Mouse (Mus musculus) heart, embryonic 12.5 days (tissue): ENCODE measurements around the gene Atp6v1d. TPM values are rescaled to one million over a fixed set of nuclear protein-coding genes. Genes with fewer than 3 reads are reported as not detected.

ENCODE experiments used
- ATAC-seq: fragments of 200-750 bp; cut with Nextera tagmentation; 2 replicates; pipeline ENCODE4 v1.8.0; 2017; ENCODE audit warnings: moderate TSS enrichment, moderate library complexity; ENCODE audit not compliant: insufficient number of reproducible peaks, low FRiP score
- H3K27ac ChIP-seq: fragments of 300-500 bp; sonication (generic); 2 replicates; pipeline ENCODE4 v1.5.1; 2016; ENCODE audit warnings: mild to moderate bottlenecking, moderate library complexity; ENCODE audit not compliant: poor library complexity, severe bottlenecking
- H3K27me3 ChIP-seq: fragments of 300-500 bp; sonication (generic); replicated peaks from 2 replicates; pipeline ENCODE4 v1.6.1; 2016; ENCODE audit warnings: mild to moderate bottlenecking, moderate library complexity
- H3K36me3 ChIP-seq: fragments of 300-500 bp; sonication (generic); 2 replicates; pipeline ENCODE4 v1.6.1; 2016; ENCODE audit warnings: mild to moderate bottlenecking, moderate library complexity
- H3K4me1 ChIP-seq: fragments of 300-500 bp; sonication (generic); replicated peaks from 2 replicates; pipeline ENCODE4 v1.6.1; 2016; ENCODE audit warnings: mild to moderate bottlenecking
- H3K4me2 ChIP-seq: fragments of 300-500 bp; sonication (generic); 2 replicates; pipeline ENCODE4 v1.6.1; 2016; ENCODE audit warnings: mild to moderate bottlenecking, moderate library complexity
- H3K4me3 ChIP-seq: fragments of 300-500 bp; sonication (generic); 2 replicates; pipeline ENCODE4 v1.5.1; 2016; ENCODE audit warnings: mild to moderate bottlenecking
- H3K9ac ChIP-seq: fragments of 300-500 bp; sonication (generic); 2 replicates; pipeline ENCODE4 v1.6.1; 2016; ENCODE audit warnings: mild to moderate bottlenecking, moderate library complexity
- H3K9me3 ChIP-seq: fragments of 300-500 bp; sonication (generic); replicated peaks from 2 replicates; pipeline ENCODE4 v1.6.1; 2016; ENCODE audit warnings: mild to moderate bottlenecking, moderate library complexity
- WGBS: fragments of 180-500 bp; shearing (Covaris S2); methylation state at CpG from one replicate; pipeline ENCODE4 v1.1.7; 2016; 5-methylcytosine and 5-hydroxymethylcytosine counted together
- polyA plus RNA-seq: library from polyadenylated mRNA; unstranded; fragments of >200 nt; fragmentation: Nextera tagmentation; extraction: Ambion mirVana; gene quantifications from 2 replicates; pipeline ENCODE4 v1.2.1, GENCODE M21; 2016

Atp6v1d gene
- polyA plus RNA-seq: 72.5 and 79.9 TPM in 2 replicates

DNA sequence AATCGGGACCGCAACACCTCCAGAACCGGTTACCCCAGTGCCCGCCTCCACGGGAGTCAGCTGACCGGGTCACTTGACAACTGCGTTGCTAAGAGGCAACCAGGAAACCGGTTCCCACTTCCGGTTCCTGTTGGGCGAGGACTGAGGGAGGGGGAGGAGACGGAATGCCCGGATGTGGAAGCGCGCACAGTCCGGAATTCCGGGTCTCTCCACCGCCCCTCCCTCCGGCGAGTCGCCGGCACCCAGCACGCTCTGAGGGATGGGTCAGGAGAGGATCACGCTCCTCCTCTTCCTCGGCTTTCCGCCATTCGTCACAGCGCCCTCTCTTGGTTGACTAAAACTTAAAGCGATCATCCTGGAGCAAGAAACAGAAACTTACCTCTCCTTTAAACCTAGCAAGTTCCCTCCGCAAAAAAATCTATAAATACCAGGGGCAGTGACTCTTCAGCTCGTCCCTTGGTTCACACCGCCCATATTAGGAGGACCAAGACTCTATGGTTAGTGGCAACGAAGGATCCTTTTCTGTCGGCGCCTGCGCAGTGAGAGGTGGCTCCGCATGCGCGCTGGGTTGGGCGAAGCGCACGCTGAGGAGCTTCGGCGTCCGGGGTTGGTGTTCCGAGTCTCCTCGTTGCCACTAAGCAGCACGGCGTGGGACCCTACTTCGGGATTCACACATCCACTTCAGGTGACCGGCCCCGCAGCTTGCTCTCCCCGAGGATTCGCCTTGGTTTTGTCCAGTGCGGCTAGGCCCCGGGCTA, at the start of gene Atp6v1d, which contains the start of gene Eif2s1:
Gene Atp6v1d (minus strand): TSS at position 143 of the 758 bp plus-strand sequence.
Gene Eif2s1 (plus strand): TSS at position 324 of the 758 bp plus-strand sequence.
- H3K4me2 ChIP-seq: peak within 1 kb of the TSS; percentile 75
- H3K9me3 ChIP-seq: no peaks in the 10 kb centered on the region
- H3K9ac ChIP-seq: peak within 1 kb of the TSS; percentile 91
- H3K36me3 ChIP-seq: peaks cover 7% of the 10 kb centered on the region
- H3K27me3 ChIP-seq: no peaks in the 10 kb centered on the region
- H3K4me3 ChIP-seq: peak within 1 kb of the TSS; percentile 92
- ATAC-seq: peak; percentile 100
- H3K27ac ChIP-seq: peak within 1 kb of the TSS; percentile 77
- H3K4me1 ChIP-seq: peaks cover 16% of the 10 kb centered on the region
- WGBS: under 1% methylated on average over 55 of the region's 55 CpGs

DNA sequence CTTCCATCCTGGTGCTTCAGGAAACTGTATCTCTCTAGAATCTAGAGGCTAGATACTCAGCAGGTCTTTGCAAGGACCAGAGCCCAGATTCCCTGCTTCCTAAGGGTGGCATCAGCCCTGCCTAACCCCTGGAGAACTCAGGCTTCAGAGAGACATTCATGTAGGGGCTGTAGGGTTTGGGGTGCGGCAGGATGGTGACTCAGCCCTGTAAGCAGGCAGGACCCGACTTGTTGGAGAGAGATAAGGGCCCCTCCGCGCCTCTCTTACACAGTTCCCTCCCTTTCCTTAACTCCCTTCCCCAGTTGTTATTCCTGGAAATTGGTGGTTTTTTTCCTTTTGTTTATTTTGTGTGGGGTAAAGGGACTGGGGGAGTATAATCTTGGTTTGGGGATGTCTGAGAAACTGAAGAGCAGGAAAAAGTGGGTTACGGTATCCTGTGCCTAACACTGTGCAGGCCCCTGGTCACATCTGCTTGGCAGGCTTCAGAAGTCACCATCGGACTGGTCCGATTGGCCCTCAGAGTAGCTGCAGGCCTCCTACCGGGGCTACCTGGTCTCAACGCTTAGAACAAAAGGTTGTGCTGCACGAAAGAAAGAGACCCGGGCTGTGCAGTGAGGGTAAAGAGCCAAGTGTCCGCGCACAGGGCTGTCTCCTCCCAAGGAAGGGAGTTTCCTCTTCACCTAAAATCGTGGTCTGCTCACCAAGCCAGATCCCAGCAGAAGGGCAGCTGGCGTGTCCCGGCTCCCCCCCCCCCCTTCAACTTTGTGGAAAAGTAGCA, 49.4 kb upstream of the Atp6v1d start:
- peaks cover 38% of the 10 kb centered on the region for H3K27me3 ChIP-seq
- H3K9ac ChIP-seq: peak overlapping the region; percentile 70
- no peaks in the 10 kb centered on the region for H3K36me3 ChIP-seq
- peak; percentile 89 for ATAC-seq
- peak overlapping the region; percentile 54 for H3K4me3 ChIP-seq
- H3K4me2 ChIP-seq: peak overlapping the region; percentile 90
- peak overlapping the region; percentile 79 for H3K27ac ChIP-seq
- WGBS: 4% methylated on average over 16 of the region's 16 CpGs
- peaks cover 10% of the 10 kb centered on the region for H3K9me3 ChIP-seq
- H3K4me1 ChIP-seq: peaks cover 27% of the 10 kb centered on the region

- Histone ChIP-seq H3K4me2 (no peak overlapping the region), H3K9ac (no peak overlapping the region), H3K9me3 (peaks cover 10% of the 10 kb centered on the region), H3K27me3 (peaks cover 32% of the 10 kb centered on the region), H3K4me3 (no peak overlapping the region), H3K36me3 (no peaks in the 10 kb centered on the region), H3K27ac (no peak overlapping the region), H3K4me1 (peaks cover 27% of the 10 kb centered on the region)
- WGBS: 75% methylated on average over 6 of the region's 6 CpGs
- no peak for ATAC-seq
Observed at GRCm38 (mm10) chr12:78908081-78908605, 46.7 kb upstream of the Atp6v1d start.

DNA sequence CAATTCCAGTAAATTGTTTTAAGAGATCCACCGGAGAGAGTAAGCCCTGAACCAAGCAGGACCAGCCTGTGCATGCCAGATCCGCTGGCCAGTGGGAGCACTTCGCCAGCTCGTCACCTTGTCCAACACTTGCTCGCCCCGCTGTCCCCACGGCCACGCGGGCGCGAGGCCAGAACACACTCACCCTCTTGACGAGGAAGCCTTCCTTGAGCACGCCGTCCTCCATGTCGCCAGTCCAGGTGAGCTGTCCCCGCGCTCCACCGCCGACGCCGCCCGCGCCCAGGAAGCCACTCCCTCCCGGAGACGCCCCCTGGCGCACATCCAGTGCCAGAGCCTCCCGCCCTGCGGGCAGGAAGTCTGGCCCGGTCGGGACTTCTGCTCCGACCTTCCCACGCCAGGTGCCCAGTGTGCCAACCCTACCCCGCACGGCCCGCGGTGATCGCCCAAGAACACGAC, 45.3 kb upstream of the Atp6v1d start, which contains the start of gene Plek2:
Gene Plek2 (minus strand): TSS at position 258 of the 456 bp plus-strand sequence.
- Histone ChIP-seq H3K4me1 (peaks cover 23% of the 10 kb centered on the region), H3K27ac (no peak within 1 kb of the TSS), H3K9ac (peak within 1 kb of the TSS; percentile 72), H3K27me3 (peaks cover 25% of the 10 kb centered on the region), H3K4me3 (peak within 1 kb of the TSS; percentile 57), H3K4me2 (peak within 1 kb of the TSS; percentile 100), H3K36me3 (no peaks in the 10 kb centered on the region), H3K9me3 (peaks cover 10% of the 10 kb centered on the region)
- WGBS: 2% methylated on average over 38 of the region's 38 CpGs
- ATAC-seq: peak; percentile 69

DNA sequence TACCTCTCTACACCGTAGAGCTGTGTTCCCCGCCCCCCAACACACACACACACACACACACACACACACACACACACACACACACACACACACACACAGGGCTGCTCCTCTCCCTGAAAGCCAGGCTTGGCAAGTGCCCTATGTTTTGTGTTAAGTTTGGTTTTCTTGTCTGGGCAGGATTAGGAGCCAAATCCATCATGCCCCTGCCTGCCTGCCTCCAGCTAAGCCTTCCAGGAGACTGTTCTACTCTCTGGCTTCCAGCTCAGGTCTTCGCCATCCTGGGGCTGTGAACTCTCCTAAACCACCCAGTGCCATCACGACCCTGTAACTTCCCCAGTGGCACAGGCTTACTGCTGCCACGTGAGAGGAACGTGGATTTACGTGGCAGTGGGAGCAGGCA, 43.1 kb upstream of the Atp6v1d start:
- Histone ChIP-seq H3K27me3 (peaks cover 17% of the 10 kb centered on the region), H3K4me1 (peaks cover 9% of the 10 kb centered on the region), H3K9me3 (peaks cover 8% of the 10 kb centered on the region), H3K27ac (no peak overlapping the region), H3K36me3 (no peaks in the 10 kb centered on the region), H3K4me3 (peak overlapping the region; percentile 19), H3K4me2 (peak overlapping the region; percentile 23), H3K9ac (no peak overlapping the region)
- 73% methylated on average over 6 of the region's 7 CpGs for WGBS
- ATAC-seq: no peak

DNA sequence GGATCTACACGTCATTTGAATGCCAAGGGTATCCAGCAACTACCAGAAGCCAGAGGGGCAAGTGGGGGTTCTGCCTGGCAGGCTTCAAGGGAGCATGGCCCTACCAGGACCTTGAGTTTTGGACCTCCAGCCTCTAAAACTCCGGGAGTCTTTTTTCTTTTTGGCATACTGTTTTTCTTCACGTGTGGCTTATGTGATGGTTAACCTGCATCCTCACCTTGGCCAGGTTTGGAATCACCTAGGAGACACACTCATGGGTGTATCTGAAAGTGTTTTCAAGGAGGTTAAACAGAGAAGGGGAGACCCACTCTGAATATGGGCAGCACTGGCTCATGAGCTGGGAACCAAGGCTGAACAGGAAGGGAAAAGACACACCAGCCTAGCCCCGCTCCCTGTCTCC, 41.9 kb upstream of the Atp6v1d start:
- Histone ChIP-seq H3K27me3 (peaks cover 15% of the 10 kb centered on the region), H3K27ac (no peak overlapping the region), H3K4me1 (peaks cover 9% of the 10 kb centered on the region), H3K9me3 (no peaks in the 10 kb centered on the region), H3K4me2 (no peak overlapping the region), H3K36me3 (no peaks in the 10 kb centered on the region), H3K4me3 (no peak overlapping the region), H3K9ac (no peak overlapping the region)
- WGBS: 71% methylated on average over 4 of the region's 4 CpGs
- no peak for ATAC-seq

GRCm38 (mm10) chr12:78901467-78901866, 40.0 kb upstream of the Atp6v1d start:
- 86% methylated on average over 5 of the region's 5 CpGs for WGBS
- peaks cover 7% of the 10 kb centered on the region; the same call in 1 of the 2 replicates for H3K27me3 ChIP-seq
- ATAC-seq: no peak
- no peak overlapping the region for H3K4me2 ChIP-seq
- no peak overlapping the region for H3K4me3 ChIP-seq
- H3K9ac ChIP-seq: no peak overlapping the region
- no peaks in the 10 kb centered on the region for H3K36me3 ChIP-seq
- H3K4me1 ChIP-seq: peaks cover 2% of the 10 kb centered on the region
- no peak overlapping the region for H3K27ac ChIP-seq
- H3K9me3 ChIP-seq: no peaks in the 10 kb centered on the region

DNA sequence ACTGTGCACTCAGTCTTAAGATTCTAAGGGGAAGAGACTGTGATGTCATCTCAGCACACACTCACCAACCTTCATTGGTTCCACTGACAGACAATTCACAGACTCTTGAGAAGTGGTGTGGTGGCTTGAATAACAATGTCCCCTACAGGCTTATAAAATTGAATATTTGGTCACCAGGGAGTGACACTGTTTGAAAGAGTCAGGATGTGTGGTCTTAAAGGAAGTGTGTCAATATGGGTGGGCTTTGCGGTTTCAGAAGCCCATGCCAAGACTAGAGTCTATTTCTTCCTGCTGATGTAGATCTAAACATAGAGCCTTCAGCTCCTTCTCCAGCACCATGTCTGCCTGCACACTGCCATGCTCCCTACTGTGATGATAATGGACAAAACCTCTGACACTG, 36.4 kb upstream of the Atp6v1d start:
- H3K4me1 ChIP-seq: no peaks in the 10 kb centered on the region
- H3K4me2 ChIP-seq: no peak overlapping the region
- H3K27ac ChIP-seq: no peak overlapping the region
- H3K27me3 ChIP-seq: no peaks in the 10 kb centered on the region
- 79% methylated on average over 1 of the region's 1 CpGs for WGBS
- H3K36me3 ChIP-seq: no peaks in the 10 kb centered on the region
- H3K9ac ChIP-seq: no peak overlapping the region
- H3K4me3 ChIP-seq: no peak overlapping the region
- no peak for ATAC-seq
- H3K9me3 ChIP-seq: no peaks in the 10 kb centered on the region

DNA sequence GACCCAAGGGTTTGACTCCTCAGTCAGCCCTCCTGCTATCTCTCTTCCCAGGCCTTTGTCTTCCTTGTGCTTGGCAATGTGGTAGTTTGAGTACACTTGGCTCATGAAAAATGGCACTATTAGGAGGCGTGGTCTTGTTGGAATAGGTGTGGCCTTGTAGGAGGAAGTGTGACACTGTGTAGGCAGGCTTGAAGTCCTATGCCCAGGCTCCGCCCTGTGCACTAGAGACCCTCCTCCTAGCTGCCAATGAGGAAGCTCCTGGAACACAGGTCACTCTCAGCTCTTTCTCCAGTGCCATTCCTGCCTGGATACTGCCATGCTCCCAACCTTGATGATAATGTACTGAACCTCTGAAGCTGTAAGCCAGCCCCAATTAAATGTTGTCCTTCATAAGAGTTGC, 29.7 kb upstream of the Atp6v1d start:
- Histone ChIP-seq H3K9me3 (peaks cover 6% of the 10 kb centered on the region), H3K4me2 (no peak overlapping the region), H3K36me3 (peaks cover 20% of the 10 kb centered on the region), H3K4me1 (peaks cover 9% of the 10 kb centered on the region), H3K27ac (no peak overlapping the region), H3K4me3 (no peak overlapping the region), H3K27me3 (no peaks in the 10 kb centered on the region), H3K9ac (no peak overlapping the region)
- ATAC-seq: no peak
- 72% methylated on average over 2 of the region's 2 CpGs for WGBS

DNA sequence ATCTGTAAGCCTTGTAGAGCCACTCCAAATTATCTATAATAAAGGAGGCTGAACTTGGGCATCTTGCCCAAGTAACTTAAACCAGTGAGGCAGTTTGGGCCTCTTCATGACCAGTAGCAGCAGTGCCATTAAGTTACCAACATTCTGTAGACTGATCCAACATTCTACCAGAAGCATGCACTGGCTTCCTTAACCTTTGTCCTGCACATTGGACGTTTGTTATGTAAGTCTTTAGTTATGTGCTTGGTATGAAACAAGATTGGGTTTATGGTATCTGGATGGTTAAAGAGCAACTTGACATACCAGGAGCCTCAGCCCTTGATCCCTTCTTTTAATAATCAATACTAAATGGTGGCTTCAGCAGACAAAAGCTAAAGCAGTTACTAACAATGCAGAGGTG, 28.6 kb upstream of the Atp6v1d start:
- H3K27me3 ChIP-seq: no peaks in the 10 kb centered on the region
- WGBS: 60% methylated on average over 1 of the region's 1 CpGs
- peaks cover 6% of the 10 kb centered on the region for H3K9me3 ChIP-seq

GRCm38 (mm10) chr12:78874581-78874980, 13.1 kb upstream of the Atp6v1d start:
- no peak for ATAC-seq
- no peak overlapping the region for H3K4me2 ChIP-seq
- H3K27ac ChIP-seq: no peak overlapping the region
- H3K9me3 ChIP-seq: no peaks in the 10 kb centered on the region
- peaks cover 51% of the 10 kb centered on the region for H3K36me3 ChIP-seq
- 97% methylated on average over 3 of the region's 3 CpGs for WGBS
- H3K27me3 ChIP-seq: no peaks in the 10 kb centered on the region
- H3K4me3 ChIP-seq: no peak overlapping the region
- no peaks in the 10 kb centered on the region for H3K4me1 ChIP-seq
- no peak overlapping the region for H3K9ac ChIP-seq

More for the DNA sequence above, 28.6 kb upstream of the Atp6v1d start:
- Histone ChIP-seq H3K4me2 (no peak overlapping the region), H3K27ac (no peak overlapping the region), H3K9ac (no peak overlapping the region), H3K4me3 (no peak overlapping the region), H3K36me3 (peaks cover 29% of the 10 kb centered on the region), H3K4me1 (peaks cover 9% of the 10 kb centered on the region)
- no peak for ATAC-seq
